Mouse (Mus musculus) megakaryocyte, embryonic 14.5 days (primary cell): ENCODE measurements at regions not wholly inside any gene's neighbourhood (a gene's known extent, or its start where the extent isn't known, plus 50 kb on each side); places are given as distances from the start of the nearest gene placed in this dataset.

Experiments used
- FLI1 ChIP-seq: IDR thresholded peaks from 2 replicates; pipeline ENCODE4 v1.6.1; 2012; ENCODE audit warnings: low read length, inconsistent platforms, mixed read lengths
- GATA1 ChIP-seq: IDR thresholded peaks from 3 replicates; pipeline ENCODE4 v1.6.1; 2012; ENCODE audit warnings: mixed read lengths, low read length, inconsistent platforms, borderline replicate concordance

DNA sequence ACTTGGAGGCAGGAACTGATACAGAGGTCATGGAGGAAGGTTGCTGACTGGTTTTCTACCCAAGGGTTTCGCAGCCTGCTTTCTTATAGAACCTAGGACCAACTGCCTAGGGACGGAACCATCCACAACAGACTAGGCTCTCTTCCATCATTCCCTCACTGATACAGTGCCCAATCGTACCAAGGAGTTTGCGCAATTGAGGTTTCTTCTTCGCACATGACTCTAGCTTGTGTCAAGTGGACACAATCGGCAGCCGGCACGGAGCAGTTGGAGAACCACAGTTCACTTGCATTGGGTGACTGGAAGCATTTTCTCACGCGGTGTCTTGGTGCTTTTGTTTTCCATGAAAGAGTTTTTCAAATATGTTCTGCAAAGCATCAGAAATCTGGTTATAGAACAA is 149.1 kb upstream of the Dyrk2 start:
- TF ChIP-seq GATA1 = no peak
- TF ChIP-seq FLI1 = no peak
